Mouse (Mus musculus): ENCODE measurements around the gene Stub1.
"Not testable (repeated sequence)": the region's sequence is repeated elsewhere in the genome, so short reads cannot be mapped to it uniquely, and the experiment has no call there.

Gene Stub1

GRCm38 (mm10) chr17:25824362-25825142, 8.7 kb downstream of the Stub1 start:
- DNase-seq (ENCODE audit: low read depth, low spot score), result no peak

- DNase-seq (ENCODE audit: low read depth, low spot score), result peak; percentile 95
These were observed 9.8 kb downstream of the Stub1 start, which contains the start of gene Wdr24 for GRCm38 (mm10) chr17:25823452-25823851. Gene Wdr24, plus strand, starts transcription at chr17:25823627.

GRCm38 (mm10) chr17:25818851-25819780, 14.1 kb downstream of the Stub1 start:
- no peak for DNase-seq (ENCODE audit: low read depth, low spot score)

GRCm38 (mm10) chr17:25817662-25818061, 15.5 kb downstream of the Stub1 start:
- DNase-seq (ENCODE audit: low read depth, low spot score), result no peak

DNA sequence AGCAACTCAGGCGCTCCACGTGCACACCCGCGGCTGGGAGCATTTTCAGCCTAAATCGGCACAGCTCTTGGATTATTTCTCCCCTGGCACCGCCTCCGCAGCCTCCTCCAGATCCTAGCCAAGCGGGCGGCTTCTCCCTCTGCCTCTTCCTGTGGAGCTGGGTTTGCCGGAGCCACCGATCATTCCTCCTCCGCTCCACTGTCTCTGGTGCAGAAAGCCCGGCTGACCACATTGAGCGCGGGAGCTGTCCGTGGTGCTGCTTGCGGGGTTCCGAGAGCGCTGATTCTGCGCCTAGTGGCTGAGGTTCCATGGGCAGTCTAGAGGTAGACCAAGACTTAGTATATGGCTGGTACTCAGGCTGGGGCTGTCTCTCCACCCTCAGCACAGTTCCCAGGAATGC, 19.7 kb downstream of the Stub1 start:
- peak; percentile 75 for DNase-seq (ENCODE audit: low read depth, low spot score)

- no peak for DNase-seq (ENCODE audit: low read depth, low spot score)
These were observed 22.3 kb downstream of the Stub1 start for GRCm38 (mm10) chr17:25810890-25811289.

GRCm38 (mm10) chr17:25809606-25810340, 23.4 kb downstream of the Stub1 start:
- DNase-seq (ENCODE audit: low read depth, low spot score), result no peak

DNA sequence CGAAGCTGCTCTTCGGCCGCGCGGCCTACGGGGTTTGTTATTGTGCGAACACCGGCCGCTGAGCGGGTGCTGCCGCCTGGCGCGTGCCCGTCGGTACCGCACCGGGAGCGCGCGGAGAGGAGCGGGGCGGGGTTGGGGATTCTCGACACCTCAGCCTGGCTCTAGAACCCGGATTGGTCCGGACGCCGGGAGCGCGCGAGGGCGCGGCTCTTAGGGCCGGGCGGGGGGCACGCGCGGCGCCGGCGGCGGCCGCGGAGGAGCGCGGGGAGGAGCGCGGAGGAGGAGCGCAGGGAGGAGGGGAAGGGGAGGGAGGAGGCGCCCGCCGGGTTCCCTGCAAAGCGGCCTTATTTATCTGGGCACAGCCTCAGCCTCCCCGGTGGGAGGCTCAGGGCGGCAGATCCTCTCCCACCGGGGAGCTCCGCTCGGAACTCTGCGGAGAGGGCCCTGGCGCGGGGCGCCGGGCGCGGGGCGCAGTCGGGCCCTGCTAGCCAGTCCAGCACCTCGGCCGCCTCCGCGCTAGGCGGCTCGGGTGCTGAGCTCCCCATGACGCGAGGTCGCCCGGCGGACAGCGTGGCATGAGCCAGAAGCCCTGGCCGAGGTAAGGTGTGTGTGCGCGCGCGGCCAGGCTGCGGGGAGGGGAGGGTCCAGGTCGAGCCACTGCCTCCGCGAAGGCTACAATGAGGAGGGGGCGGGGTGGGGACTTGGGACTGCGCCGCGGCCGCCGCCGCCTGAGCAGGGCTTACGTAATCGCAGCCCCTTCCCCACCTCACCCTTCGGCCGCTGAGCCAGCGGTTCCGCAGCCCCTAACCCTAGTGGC, 24.2 kb downstream of the Stub1 start, which contains the start of gene Fbxl16:
Gene Fbxl16, plus strand, starts transcription at position 297 of the 817 bp plus-strand sequence.
- no peak for DNase-seq (ENCODE audit: low read depth, low spot score)

- DNase-seq (ENCODE audit: low read depth, low spot score), result no peak
These were observed 25.2 kb downstream of the Stub1 start for GRCm38 (mm10) chr17:25808028-25808427.

- DNase-seq (ENCODE audit: low read depth, low spot score), result not testable (repeated sequence)
These were observed 25.8 kb downstream of the Stub1 start for GRCm38 (mm10) chr17:25807452-25807851.

DNA sequence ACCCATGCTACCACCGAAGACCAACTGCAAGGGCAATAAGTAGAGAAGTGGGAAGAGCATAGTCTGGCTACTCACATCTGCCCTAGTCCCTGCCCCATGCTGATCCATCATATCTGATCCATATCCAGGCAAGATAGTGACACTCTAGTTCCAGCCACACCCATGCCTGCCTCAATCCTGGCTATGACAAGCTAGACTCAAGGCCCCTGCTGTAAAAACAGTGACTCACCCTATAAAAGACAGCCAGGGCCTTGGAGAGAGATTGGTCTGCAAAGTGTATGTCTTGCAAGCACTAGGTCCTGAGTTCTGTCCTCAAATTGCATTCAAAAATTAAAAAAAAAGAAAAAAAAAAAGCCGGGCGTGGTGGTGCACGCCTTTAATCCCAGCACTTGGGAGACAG, 26.7 kb downstream of the Stub1 start:
- peak; percentile 69 for DNase-seq (ENCODE audit: low read depth, low spot score)

- peak; percentile 92 for DNase-seq (ENCODE audit: low read depth, low spot score)
These were observed 30.2 kb downstream of the Stub1 start for GRCm38 (mm10) chr17:25802825-25803517.

- DNase-seq (ENCODE audit: low read depth, low spot score), result peak; percentile 89
These were observed 32.2 kb downstream of the Stub1 start for GRCm38 (mm10) chr17:25801029-25801428.

- DNase-seq (ENCODE audit: low read depth, low spot score), result peak; percentile 87
These were observed 36.2 kb downstream of the Stub1 start, which contains the start of gene Metrn for GRCm38 (mm10) chr17:25796951-25797369. Gene Metrn, minus strand, starts transcription at chr17:25797136.

- DNase-seq (ENCODE audit: low read depth, low spot score), result no peak
These were observed 36.9 kb downstream of the Stub1 start for GRCm38 (mm10) chr17:25796211-25796771.

DNA sequence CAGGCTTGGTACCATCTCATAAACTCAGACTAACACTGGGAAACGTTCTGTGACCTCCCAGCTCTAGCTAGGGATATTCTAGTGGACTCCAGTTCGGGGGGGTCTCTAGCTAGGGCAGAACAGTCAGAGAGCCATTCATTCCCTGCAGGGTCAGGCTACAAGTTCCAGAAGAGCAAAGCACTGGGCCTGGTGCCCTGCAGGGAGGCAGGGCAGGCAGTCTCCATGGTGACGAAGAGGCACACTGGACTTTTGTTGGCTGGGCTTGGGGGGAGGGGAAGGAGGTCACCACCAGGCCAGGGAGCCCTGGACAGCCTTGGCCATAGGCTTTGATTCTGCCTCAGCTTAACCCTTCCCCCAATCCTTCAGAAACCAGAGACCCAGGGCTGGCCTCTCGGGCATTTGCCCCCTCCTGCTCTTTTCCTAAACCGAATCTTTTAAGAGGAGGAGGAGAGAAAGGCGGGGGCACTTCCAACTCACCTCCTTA, 37.6 kb downstream of the Stub1 start, which contains the start of gene AC134908.4:
Gene AC134908.4, minus strand, starts transcription at position 51 of the 484 bp plus-strand sequence.
- DNase-seq (ENCODE audit: low read depth, low spot score), result peak; percentile 47

DNA sequence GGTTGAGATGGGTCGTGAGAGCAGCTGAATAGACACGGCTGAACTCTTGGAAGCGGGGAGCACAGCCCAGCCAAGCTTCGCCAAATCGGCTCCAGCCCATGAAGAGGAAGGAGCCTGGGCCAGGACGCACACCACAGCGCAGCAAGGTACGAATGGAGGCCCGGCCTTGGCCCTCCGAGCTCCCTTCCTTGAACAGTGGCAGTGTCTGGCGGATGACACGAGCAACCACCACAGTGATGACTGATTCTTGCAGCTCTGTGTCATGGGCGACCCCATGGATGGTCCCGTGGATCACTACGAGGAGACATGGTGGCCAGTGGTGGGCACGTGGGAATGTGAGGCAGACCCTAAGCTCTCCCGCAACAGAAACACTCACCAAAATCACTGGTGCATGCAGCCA, 38.2 kb downstream of the Stub1 start:
- no peak for DNase-seq (ENCODE audit: low read depth, low spot score)

DNA sequence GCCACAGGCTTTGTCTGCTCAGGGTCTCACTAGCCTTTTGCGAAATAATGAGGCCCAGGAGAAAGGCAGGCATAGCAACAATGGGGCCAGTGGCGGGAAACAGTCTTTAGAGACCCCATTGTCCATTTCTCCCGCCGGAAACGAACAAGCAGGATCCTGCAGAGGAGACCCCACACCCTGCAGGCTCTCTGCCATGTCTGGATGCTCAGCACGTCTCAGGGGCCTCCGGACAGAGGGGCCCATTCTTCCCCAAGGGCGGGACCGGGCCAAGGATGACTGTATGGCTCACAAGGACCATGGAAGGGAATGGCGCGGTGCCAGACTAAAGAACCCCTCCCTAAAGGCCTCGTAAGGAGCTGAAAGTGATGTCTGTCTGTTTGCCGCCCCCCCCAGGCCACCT, 39.0 kb downstream of the Stub1 start:
- DNase-seq (ENCODE audit: low read depth, low spot score), result no peak

DNA sequence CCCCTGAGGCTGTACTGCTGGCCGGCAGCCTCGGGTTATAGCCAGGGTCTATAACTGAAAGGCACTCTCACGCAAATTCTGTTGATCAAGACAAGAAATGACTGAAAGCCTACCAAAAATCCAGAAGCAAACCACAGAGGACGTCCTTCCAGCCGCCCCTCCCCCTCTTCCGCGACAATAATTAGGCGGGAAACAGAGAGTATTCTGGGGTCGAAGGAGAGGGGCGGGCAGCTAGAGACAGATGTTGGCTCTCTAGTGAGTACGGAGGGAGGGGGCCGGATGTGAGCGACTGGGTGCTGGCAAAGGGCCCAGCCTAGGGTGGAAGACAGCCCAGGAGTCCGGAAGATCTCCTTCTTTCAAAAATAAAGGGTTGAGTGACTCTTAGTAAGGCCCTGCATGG, 40.6 kb downstream of the Stub1 start, which contains the start of gene Fam173a:
Gene Fam173a, minus strand, starts transcription at position 287 of the 400 bp plus-strand sequence.
- DNase-seq (ENCODE audit: low read depth, low spot score), result peak; percentile 76
